Mouse (Mus musculus) lung, embryonic 14.5 days (tissue): ENCODE data around the gene Notch2. TPM values are rescaled to one million over a fixed set of nuclear protein-coding genes. Genes with fewer than 3 reads are reported as not detected.
A peak's percentile ranks its signal among the peaks of the same experiment; 100 is the strongest.
"Not testable (repeated sequence)": the region's sequence is repeated elsewhere in the genome, so short reads cannot be mapped to it uniquely, and the experiment has no call there.

ENCODE experiments used
- ATAC-seq: fragments of 200-750 bp; cut with Nextera tagmentation; 2 replicates; pipeline ENCODE4 v1.8.0; 2017; ENCODE audit warnings: mild to moderate bottlenecking, moderate TSS enrichment, moderate library complexity; ENCODE audit not compliant: insufficient read depth
- DNase-seq: peaks from one replicate; pipeline ENCODE4 v3.0.0-alpha.2; 2015
- H3K27ac ChIP-seq: fragments of 300-500 bp; sonication (generic); 2 replicates; pipeline ENCODE4 v1.5.1; 2014; ENCODE audit warnings: low read depth, mild to moderate bottlenecking, moderate library complexity
- H3K27me3 ChIP-seq: fragments of 300-500 bp; sonication (generic); 2 replicates; pipeline ENCODE4 v1.6.1; 2014; ENCODE audit warnings: low read length, control low read depth; ENCODE audit not compliant: insufficient read depth
- H3K36me3 ChIP-seq: fragments of 300-500 bp; sonication (generic); 2 replicates; pipeline ENCODE4 v1.6.1; 2014; ENCODE audit warnings: control low read depth; ENCODE audit not compliant: insufficient read depth
- H3K4me1 ChIP-seq: fragments of 300-500 bp; sonication (generic); 2 replicates; pipeline ENCODE4 v1.6.1; 2014; ENCODE audit warnings: antibody characterized with exemption, control low read depth; ENCODE audit not compliant: insufficient read depth
- H3K4me2 ChIP-seq: fragments of 300-500 bp; sonication (generic); 2 replicates; pipeline ENCODE4 v1.6.1; 2014; ENCODE audit warnings: mild to moderate bottlenecking
- H3K4me3 ChIP-seq: fragments of 300-500 bp; sonication (generic); 2 replicates; pipeline ENCODE4 v1.5.1; 2014; ENCODE audit warnings: low read depth, low read length
- H3K9ac ChIP-seq: fragments of 300-500 bp; sonication (generic); 2 replicates; pipeline ENCODE4 v1.6.1; 2014
- H3K9me3 ChIP-seq: fragments of 300-500 bp; sonication (generic); 2 replicates; pipeline ENCODE4 v1.6.1; 2016; ENCODE audit warnings: low read depth, low read length, control low read depth
- CTCF ChIP-seq: IDR thresholded peaks from 2 replicates; pipeline ENCODE4 v1.5.1; 2016; ENCODE audit warnings: antibody characterized with exemption, low read depth
- WGBS: fragments of 180-500 bp; shearing (Covaris S2); extraction: QIAGEN DNeasy Blood & Tissue Kit; methylation state at CpG from one replicate; pipeline ENCODE4 v1.1.7; 2014; 5-methylcytosine and 5-hydroxymethylcytosine counted together
- polyA plus RNA-seq: library from polyadenylated mRNA; unstranded; fragments of >200 nt; fragmentation: Nextera tagmentation; extraction: Ambion mirVana; gene quantifications from 2 replicates; pipeline ENCODE4 v1.2.1, GENCODE M21; 2014

The Notch2 gene
- polyA plus RNA-seq, 1 experiment from 2014 or later = 43.8 TPM

DNA sequence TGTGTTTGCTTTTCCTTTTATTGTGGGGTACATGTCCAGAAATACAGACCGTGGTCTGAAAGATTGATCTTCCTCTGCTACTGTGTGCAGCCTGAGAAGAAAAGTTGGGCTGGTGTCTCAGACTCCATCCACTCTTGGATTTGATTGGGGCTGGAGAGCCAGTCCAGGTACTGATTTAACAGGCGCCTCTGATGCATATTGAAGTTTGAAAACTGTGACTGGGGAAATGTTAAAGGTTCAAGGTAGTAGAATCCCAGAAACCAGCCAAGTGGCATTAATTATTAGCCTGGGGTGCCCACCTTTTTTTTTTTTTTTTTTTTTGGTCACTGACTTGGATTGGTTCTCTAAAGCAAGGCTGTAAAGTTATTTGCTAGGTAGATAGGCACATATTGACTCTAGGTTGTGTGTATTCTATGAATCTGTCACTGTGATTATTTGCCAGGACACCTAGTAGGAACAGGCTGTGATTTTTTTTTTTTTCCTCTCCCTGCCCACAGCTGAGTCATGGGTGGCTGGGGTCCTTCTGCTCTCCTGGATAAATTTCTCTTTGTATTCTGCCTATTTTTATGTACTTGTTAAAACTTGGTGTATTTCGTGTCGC lies 31.5 kb downstream of the Notch2 start:
- H3K36me3 ChIP-seq = no peaks in the 10 kb centered on the region
- H3K4me1 ChIP-seq = peaks cover 35% of the 10 kb centered on the region
- DNase-seq = no peak
- H3K4me2 ChIP-seq = no peak overlapping the region
- TF ChIP-seq CTCF = no peak
- WGBS = 63% methylated on average over 4 of the region's 4 CpGs
- no peaks in the 10 kb centered on the region for H3K27me3 ChIP-seq
- H3K9me3 ChIP-seq = no peaks in the 10 kb centered on the region
- ATAC-seq = no peak
- H3K27ac ChIP-seq = peak overlapping the region; percentile 51; the same call in 1 of the 2 replicates
- H3K4me3 ChIP-seq = no peak overlapping the region
- H3K9ac ChIP-seq = no peak overlapping the region

DNA sequence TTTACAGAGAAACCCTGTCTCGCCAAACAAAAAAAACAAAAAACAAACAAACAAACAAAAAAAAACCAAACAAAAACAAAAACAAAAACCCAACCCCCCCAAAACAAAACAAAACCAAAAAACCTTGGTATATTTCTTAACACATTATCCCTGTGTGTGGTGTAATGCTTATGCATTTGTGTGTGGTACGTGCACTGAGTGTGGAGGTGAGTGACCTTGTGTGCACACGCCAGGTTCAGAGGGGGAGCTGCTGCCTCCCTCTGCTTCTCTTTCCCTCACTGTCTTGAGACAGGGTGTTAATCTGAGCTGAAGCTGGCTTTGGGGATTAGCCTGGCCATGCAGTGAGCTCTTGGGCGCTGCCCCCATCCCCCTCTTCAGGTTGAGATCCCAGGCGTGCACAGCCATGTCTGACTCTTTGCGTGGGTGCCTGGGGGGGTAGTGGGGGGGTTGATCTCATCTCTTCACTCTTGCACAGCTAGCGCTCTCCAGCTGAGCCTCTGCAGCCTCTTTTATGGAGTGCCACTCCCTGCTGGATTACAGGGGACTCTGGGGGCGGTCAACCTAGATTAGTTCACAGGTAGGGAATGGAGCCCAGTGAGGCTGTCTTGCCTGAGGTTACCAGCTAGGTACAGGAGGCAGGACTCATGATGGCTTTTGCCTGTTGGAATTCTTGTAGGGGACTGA lies 32.3 kb downstream of the Notch2 start:
- Histone ChIP-seq H3K27ac (no peak overlapping the region), H3K4me1 (peaks cover 33% of the 10 kb centered on the region), H3K9me3 (no peaks in the 10 kb centered on the region), H3K4me3 (no peak overlapping the region), H3K9ac (no peak overlapping the region), H3K4me2 (no peak overlapping the region), H3K27me3 (no peaks in the 10 kb centered on the region), H3K36me3 (no peaks in the 10 kb centered on the region)
- ATAC-seq (peak; percentile 7; the same call in 1 of the 2 replicates), DNase-seq (no peak)
- no peak for TF ChIP-seq CTCF
- 63% methylated on average over 8 of the region's 8 CpGs for WGBS

DNA sequence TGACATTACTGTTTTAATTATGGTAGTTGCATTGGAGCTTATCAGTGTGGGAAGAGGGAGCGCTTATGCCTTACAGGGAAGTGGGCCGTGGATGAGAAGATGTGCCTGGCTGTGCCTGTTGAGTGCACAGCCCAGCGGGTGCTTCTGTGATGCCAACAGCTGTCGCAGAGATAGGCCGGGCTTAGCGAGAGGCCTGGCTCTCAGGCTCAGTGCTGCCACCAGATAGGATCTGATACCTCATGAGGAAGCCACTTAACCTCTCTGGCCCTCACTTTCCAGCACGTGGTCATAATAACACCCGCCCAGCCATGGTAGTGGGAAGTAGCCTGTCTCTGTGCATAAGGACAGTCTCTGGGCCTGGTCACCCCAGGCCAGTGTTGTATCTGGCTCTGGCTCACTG lies 33.0 kb downstream of the Notch2 start:
- Histone ChIP-seq H3K27me3 (no peaks in the 10 kb centered on the region), H3K9me3 (no peaks in the 10 kb centered on the region), H3K9ac (no peak overlapping the region), H3K27ac (no peak overlapping the region), H3K4me3 (no peak overlapping the region), H3K4me2 (no peak overlapping the region), H3K36me3 (no peaks in the 10 kb centered on the region), H3K4me1 (peaks cover 37% of the 10 kb centered on the region)
- WGBS = 43% methylated on average over 8 of the region's 8 CpGs
- ATAC-seq = peak; percentile 39
- TF ChIP-seq CTCF = no peak
- no peak for DNase-seq

DNA sequence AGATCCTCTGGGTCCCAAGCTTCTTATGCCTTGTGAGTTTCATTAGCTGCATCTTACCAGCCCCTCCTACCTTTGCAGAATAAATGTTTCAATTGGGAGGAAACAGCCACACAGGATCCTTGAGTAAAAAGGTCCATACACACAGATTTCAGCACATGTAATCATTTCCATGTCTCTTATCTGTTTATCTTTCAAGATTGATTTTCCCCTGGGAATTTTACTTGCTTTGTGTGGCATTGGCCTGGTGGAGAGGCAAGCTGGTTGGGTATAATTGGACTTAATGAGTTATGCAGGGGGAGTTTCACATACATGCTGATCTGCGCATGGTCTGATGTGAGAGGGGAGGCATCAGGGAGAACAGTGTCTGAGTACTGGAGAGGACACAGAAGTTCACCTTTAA lies 36.3 kb downstream of the Notch2 start:
- WGBS = 100% methylated on average over 1 of the region's 1 CpGs
- Histone ChIP-seq H3K27me3 (no peaks in the 10 kb centered on the region), H3K27ac (no peak overlapping the region), H3K4me1 (peaks cover 30% of the 10 kb centered on the region), H3K9me3 (no peaks in the 10 kb centered on the region), H3K4me3 (no peak overlapping the region), H3K36me3 (no peaks in the 10 kb centered on the region), H3K9ac (no peak overlapping the region), H3K4me2 (no peak overlapping the region)
- DNase-seq = no peak
- TF ChIP-seq CTCF = no peak
- ATAC-seq = no peak

DNA sequence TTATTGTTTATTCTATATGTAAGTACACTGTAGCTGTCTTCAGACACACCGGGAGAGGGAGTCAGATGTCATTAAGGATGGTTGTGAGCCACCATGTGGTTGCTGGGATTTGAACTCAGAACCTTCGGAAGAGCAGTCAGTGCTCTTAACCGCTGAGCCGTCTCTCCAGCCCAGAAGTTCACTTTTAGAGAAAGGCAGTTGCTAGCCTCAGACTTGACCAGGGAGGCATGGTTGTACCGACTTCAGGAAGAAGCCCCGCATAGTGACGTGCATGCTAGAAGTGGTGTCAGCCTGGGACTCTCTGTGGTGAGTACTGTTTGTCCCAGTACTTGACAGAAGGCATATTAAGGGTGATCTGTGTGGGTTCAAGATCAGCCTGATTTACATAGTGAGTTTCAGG lies 36.8 kb downstream of the Notch2 start:
- not testable (repeated sequence) for DNase-seq, ATAC-seq, H3K9ac ChIP-seq, H3K4me2 ChIP-seq, H3K27ac ChIP-seq, H3K4me3 ChIP-seq, H3K9me3 ChIP-seq, H3K27me3 ChIP-seq, H3K36me3 ChIP-seq
- WGBS = 85% methylated on average over 7 of the region's 7 CpGs
- H3K4me1 ChIP-seq = peaks cover 28% of the 10 kb centered on the region

DNA sequence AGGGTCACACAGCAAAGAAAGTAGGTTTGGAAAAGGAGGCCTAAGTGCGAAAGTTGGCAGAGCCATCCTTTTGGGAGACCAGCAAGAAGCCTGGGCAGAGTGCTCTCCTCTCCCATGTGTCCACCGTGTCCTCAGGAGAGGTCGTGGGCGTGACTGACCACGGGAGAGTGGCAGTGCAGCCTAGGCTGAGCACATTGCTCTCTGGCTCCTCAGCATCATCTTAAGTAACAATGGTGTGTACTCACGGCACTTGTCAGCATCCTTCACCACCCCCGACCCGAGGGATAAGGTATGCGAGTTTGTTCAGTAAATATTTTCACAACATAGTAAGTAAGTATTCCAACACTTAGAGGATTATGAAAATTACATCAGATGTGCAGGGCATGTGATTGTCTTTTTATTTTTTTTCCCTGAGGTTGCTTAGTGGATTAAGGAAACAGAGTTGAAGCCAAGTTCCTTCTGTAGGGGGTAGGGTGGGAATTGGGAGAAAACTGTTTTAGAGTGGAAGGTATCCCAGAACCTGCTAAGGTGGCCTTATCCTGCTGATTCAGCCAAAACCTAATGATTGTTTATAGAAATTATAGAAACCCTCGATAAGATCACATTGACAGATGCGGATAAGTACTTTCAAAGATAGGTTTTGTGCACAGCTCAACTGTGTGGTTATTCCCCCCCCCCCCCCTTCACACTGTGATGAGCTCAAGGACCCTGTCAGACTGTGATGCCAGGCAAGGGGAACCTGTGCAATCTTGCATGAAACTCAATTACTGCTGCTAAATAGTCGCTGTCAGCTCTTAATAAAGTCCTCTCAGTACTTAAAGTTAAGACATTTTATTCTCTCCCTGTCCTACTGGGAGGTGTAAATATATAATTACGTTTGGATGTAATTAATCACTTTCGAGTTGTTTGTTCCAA lies 37.4 kb downstream of the Notch2 start:
- WGBS = 57% methylated on average over 14 of the region's 14 CpGs
- DNase-seq (no peak), ATAC-seq (no peak)
- Histone ChIP-seq H3K27me3 (no peaks in the 10 kb centered on the region), H3K36me3 (no peaks in the 10 kb centered on the region), H3K4me1 (peaks cover 22% of the 10 kb centered on the region), H3K27ac (no peak overlapping the region), H3K4me2 (no peak overlapping the region), H3K4me3 (no peak overlapping the region), H3K9ac (no peak overlapping the region), H3K9me3 (no peaks in the 10 kb centered on the region)
- no peak for TF ChIP-seq CTCF
